Mouse (Mus musculus) forebrain, postnatal 0 days (tissue): ENCODE results near the gene Sult6b2. TPM values are rescaled to one million over a fixed set of nuclear protein-coding genes. Genes with fewer than 3 reads are reported as not detected.

Source experiments
- ATAC-seq: fragments of 200-750 bp; cut with Nextera tagmentation; 2 replicates; pipeline ENCODE4 v1.8.0; 2017; ENCODE audit warnings: mild to moderate bottlenecking, moderate library complexity
- DNase-seq: peaks from one replicate; pipeline ENCODE4 v3.0.0-alpha.2; 2015
- H3K27ac ChIP-seq: fragments of 300-500 bp; sonication (generic); 2 replicates; pipeline ENCODE4 v1.5.1; 2014; ENCODE audit warnings: low read depth, mild to moderate bottlenecking, antibody characterized with exemption, low read length, moderate library complexity, mixed read lengths
- H3K27me3 ChIP-seq: fragments of 300-500 bp; sonication (generic); 2 replicates; pipeline ENCODE4 v1.6.1; 2014; ENCODE audit warnings: mild to moderate bottlenecking, low read length, mixed read lengths; ENCODE audit not compliant: insufficient read depth
- H3K36me3 ChIP-seq: fragments of 300-500 bp; sonication (generic); 2 replicates; pipeline ENCODE4 v1.6.1; 2014; ENCODE audit warnings: mild to moderate bottlenecking, moderate library complexity; ENCODE audit not compliant: insufficient read depth
- H3K4me1 ChIP-seq: fragments of 300-500 bp; sonication (generic); 2 replicates; pipeline ENCODE4 v1.6.1; 2014; ENCODE audit warnings: antibody characterized with exemption; ENCODE audit not compliant: insufficient read depth
- H3K4me2 ChIP-seq: fragments of 300-500 bp; sonication (generic); 2 replicates; pipeline ENCODE4 v1.6.1; 2014; ENCODE audit warnings: low read depth, mild to moderate bottlenecking, moderate library complexity
- H3K4me3 ChIP-seq: fragments of 300-500 bp; sonication (generic); 2 replicates; pipeline ENCODE4 v1.5.1; 2014; ENCODE audit warnings: low read depth, low read length, mixed read lengths
- H3K9ac ChIP-seq: fragments of 300-500 bp; sonication (generic); 2 replicates; pipeline ENCODE4 v1.6.1; 2014; ENCODE audit warnings: mild to moderate bottlenecking
- H3K9me3 ChIP-seq: fragments of 300-500 bp; sonication (generic); 2 replicates; pipeline ENCODE4 v1.6.1; 2016; ENCODE audit warnings: low read length
- CTCF ChIP-seq: sonication (generic); IDR thresholded peaks from 2 replicates; pipeline ENCODE4 v1.5.1; 2016; ENCODE audit warnings: antibody characterized with exemption, control low read depth, low read depth
- WGBS: fragments of 180-500 bp; shearing (Covaris S2); extraction: QIAGEN DNeasy Blood & Tissue Kit; methylation state at CpG from one replicate; pipeline ENCODE4 v1.1.7; 2014; 5-methylcytosine and 5-hydroxymethylcytosine counted together
- polyA plus RNA-seq: library from polyadenylated mRNA; unstranded; fragments of >200 nt; fragmentation: Nextera tagmentation; extraction: Ambion mirVana; gene quantifications from 2 replicates; pipeline ENCODE4 v1.2.1, GENCODE M21; 2015
- total RNA-seq: library from RNA; depleted of rRNA; stranded (reverse); fragments of >200 nt; gene quantifications from 2 replicates; pipeline ENCODE4 v1.2.3, GENCODE M21; 2014; rRNA removed

The Sult6b2 gene
- total RNA-seq (0.05 and 0.15 TPM in 2 replicates), polyA plus RNA-seq (0.12 and 0.24 TPM in 2 replicates)

GRCm38 (mm10) chr6:142804402-142804801 lies at the start of gene Sult6b2:
TSS of gene Sult6b2 (minus strand) at chr6:142804502.
- H3K4me1 ChIP-seq: 0 out of 2 replicates have a peak, but pooled peaks cover 3% of the 10 kb centered on the region
- no peak within 1 kb of the TSS for H3K4me2 ChIP-seq
- ATAC-seq: no peak
- no peaks in the 10 kb centered on the region for H3K27me3 ChIP-seq
- no peaks in the 10 kb centered on the region for H3K36me3 ChIP-seq
- H3K9me3 ChIP-seq: no peaks in the 10 kb centered on the region
- TF ChIP-seq CTCF: no peak
- H3K27ac ChIP-seq: no peak within 1 kb of the TSS
- no peak for DNase-seq
- H3K4me3 ChIP-seq: no peak within 1 kb of the TSS
- no peak within 1 kb of the TSS for H3K9ac ChIP-seq

DNA sequence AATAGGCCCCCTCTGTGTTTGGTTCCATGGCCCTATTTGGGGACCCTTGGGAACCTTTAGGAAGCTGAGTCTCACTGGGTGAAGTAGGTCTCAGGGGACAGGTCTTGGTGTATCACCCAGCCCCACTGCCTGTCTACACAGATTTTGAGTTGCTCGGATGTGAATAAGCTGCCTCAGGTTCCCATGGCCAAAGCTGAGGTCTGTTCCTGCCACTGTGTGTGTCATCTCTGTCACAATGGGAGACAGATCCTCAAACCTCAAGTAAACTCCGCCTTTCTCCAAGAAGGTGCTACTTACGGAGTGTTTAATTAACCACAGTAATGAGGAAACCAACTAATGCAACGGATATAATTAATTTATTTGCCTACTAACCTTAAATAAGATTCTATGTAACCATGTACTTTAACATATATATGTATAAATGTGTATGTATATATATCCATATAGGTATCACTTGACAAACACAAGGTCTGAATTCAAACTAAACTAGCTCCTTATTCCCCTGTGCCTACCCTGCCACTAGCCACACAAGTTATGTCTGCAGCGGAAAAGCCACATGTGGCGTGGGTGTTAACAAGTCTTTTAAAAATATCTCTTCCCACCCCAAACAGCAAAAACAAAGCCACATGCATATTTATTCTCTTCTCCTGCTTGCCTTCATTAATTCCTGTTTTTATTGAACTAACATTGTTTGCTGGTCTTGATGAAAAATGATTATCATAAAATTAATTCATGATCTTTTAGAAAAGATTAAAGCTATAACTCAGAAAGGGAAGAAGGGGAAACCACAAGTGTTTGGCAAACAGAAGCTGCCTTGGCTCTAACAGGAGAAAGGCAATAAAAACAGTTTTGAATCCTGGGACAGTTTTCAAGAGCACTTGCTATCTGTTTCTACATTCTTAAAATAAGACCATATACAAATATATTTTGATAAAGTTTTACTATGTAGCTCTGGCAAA lies 48.4 kb upstream of the Sult6b2 start:
- Histone ChIP-seq H3K36me3 (no peaks in the 10 kb centered on the region), H3K4me3 (no peak overlapping the region), H3K9me3 (no peaks in the 10 kb centered on the region), H3K27me3 (no peaks in the 10 kb centered on the region), H3K4me1 (no peaks in the 10 kb centered on the region), H3K27ac (no peak overlapping the region), H3K9ac (no peak overlapping the region), H3K4me2 (no peak overlapping the region)
- TF ChIP-seq CTCF: no peak
- DNase-seq (no peak), ATAC-seq (no peak)
- 75% methylated on average over 6 of the region's 6 CpGs for WGBS

DNA sequence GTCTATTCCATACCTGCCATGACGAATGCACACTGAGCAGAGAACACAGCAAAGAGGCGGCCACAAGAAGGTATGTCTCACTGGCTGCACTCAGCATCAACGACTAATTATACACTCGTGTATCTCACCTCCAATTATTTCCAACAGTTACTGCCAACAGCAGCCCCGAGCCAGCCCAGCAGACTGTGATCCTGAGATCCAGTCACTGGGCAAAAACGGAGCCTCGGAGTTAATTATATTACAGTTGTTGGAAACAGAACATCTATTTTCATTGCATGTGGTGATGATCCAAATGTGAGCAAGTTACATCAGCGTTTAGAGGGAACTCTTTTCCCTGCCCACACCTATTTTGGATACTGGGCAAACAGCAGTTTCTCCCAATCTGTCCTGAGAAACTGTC lies 46.1 kb upstream of the Sult6b2 start:
- 59% methylated on average over 8 of the region's 8 CpGs for WGBS
- DNase-seq: no peak

GRCm38 (mm10) chr6:142849326-142849725 lies 45.0 kb upstream of the Sult6b2 start:
- DNase-seq (no peak), ATAC-seq (no peak)
- no peak for TF ChIP-seq CTCF
- Histone ChIP-seq H3K4me1 (no peaks in the 10 kb centered on the region), H3K27me3 (no peaks in the 10 kb centered on the region), H3K4me2 (no peak overlapping the region), H3K9me3 (no peaks in the 10 kb centered on the region), H3K36me3 (no peaks in the 10 kb centered on the region), H3K9ac (no peak overlapping the region), H3K4me3 (no peak overlapping the region), H3K27ac (no peak overlapping the region)
- WGBS: 72% methylated on average over 5 of the region's 5 CpGs

More for the DNA sequence above, 46.1 kb upstream of the Sult6b2 start:
- no peaks in the 10 kb centered on the region for H3K27me3 ChIP-seq
- TF ChIP-seq CTCF: no peak
- no peak for ATAC-seq
- no peaks in the 10 kb centered on the region for H3K4me1 ChIP-seq
- no peaks in the 10 kb centered on the region for H3K36me3 ChIP-seq
- no peak overlapping the region for H3K27ac ChIP-seq
- no peak overlapping the region for H3K4me2 ChIP-seq
- no peak overlapping the region for H3K4me3 ChIP-seq
- H3K9me3 ChIP-seq: no peaks in the 10 kb centered on the region
- H3K9ac ChIP-seq: no peak overlapping the region

DNA sequence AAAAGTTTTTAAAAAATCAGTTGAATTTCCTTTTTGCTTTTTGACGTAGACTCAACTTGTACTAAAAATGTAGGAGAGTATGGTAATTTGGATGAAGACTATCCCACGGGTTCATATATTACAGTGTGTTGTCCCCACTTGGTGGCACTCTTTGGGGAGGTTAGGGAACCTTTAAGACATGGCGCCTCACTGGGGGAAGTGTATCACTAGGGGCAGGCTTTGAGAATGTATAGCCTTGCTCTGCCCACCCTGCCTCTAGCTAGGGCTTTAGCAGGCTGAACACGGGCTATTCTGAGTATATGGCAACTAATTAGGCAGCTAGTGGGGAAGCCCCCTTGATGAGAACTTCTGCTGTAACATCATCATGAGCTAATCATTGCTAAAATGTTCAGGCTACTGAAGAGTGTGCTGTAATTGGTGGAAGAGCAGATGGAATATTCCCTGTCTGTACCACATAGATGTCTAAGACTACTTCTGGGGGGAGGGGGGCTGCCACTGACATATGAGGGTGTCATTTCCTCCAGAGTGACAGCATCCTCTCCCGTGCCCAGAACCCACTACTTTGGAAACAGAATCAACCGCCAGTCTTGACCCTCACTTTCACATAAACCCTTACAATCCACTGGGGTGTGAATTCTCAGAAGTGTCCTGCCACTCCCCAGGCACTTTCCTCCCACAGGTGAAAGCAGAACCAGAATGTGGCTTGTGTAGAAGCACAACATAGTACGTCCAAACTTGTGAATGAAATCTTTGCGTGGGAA lies 43.8 kb upstream of the Sult6b2 start:
- Histone ChIP-seq H3K27me3 (no peaks in the 10 kb centered on the region), H3K9me3 (no peaks in the 10 kb centered on the region), H3K4me3 (no peak overlapping the region), H3K27ac (no peak overlapping the region), H3K36me3 (no peaks in the 10 kb centered on the region), H3K9ac (no peak overlapping the region), H3K4me2 (no peak overlapping the region), H3K4me1 (no peaks in the 10 kb centered on the region)
- 80% methylated on average over 8 of the region's 8 CpGs for WGBS
- ATAC-seq (peak; percentile 23; the same call in 1 of the 2 replicates), DNase-seq (no peak)
- no peak for TF ChIP-seq CTCF

DNA sequence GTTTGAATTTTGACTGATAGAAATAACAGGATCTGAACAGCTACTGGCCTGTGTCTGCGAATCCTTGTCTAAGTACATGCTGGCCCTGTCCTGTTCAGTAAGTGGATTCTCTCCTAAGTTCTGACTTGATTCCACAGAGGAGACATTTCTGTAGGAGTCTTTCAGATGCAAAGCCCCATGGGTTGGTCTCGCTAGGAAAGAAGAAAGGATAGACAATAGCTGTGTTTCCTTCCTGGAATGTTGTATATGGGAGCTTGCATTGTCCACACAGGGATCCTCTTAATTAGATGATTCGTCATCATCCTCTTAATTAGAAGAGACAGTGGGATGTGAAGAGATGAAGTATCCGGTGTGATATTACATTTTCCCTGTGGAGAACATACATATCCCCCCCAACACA lies 42.6 kb upstream of the Sult6b2 start:
- H3K9ac ChIP-seq: no peak overlapping the region
- H3K9me3 ChIP-seq: no peaks in the 10 kb centered on the region
- H3K27me3 ChIP-seq: no peaks in the 10 kb centered on the region
- DNase-seq (no peak), ATAC-seq (no peak)
- no peak for TF ChIP-seq CTCF
- 83% methylated on average over 4 of the region's 4 CpGs for WGBS
- H3K4me3 ChIP-seq: no peak overlapping the region
- H3K4me2 ChIP-seq: no peak overlapping the region
- H3K27ac ChIP-seq: no peak overlapping the region
- no peaks in the 10 kb centered on the region for H3K36me3 ChIP-seq
- H3K4me1 ChIP-seq: no peaks in the 10 kb centered on the region

DNA sequence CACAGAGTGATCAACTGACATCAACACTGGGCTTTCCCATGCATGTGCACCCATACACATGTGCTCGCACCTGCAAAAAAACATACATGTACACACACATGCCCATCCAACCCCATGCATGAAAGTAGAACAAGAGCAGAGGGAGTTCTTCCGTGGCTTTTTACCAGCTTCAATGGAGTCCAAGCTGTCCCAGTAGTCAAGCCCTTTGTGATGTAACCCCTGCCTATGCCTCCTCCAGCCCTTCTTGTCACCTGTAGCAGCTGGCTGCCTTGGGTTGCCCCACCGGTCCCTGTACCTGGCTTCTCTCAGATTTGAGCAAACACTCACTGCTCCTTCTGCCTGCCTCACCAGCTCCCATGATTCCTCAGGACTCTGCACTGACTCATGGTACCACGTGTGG lies 40.8 kb upstream of the Sult6b2 start:
- H3K27me3 ChIP-seq: no peaks in the 10 kb centered on the region
- H3K36me3 ChIP-seq: no peaks in the 10 kb centered on the region
- H3K4me1 ChIP-seq: no peaks in the 10 kb centered on the region
- H3K4me2 ChIP-seq: no peak overlapping the region
- no peaks in the 10 kb centered on the region for H3K9me3 ChIP-seq
- no peak overlapping the region for H3K27ac ChIP-seq
- TF ChIP-seq CTCF: no peak
- no peak for ATAC-seq
- H3K4me3 ChIP-seq: no peak overlapping the region
- H3K9ac ChIP-seq: no peak overlapping the region
- DNase-seq: no peak
- WGBS: 88% methylated on average over 4 of the region's 4 CpGs
